Mouse (Mus musculus) midbrain, embryonic 14.5 days (tissue): Measurements from ENCODE around the gene Syt13. TPM values are rescaled to one million over a fixed set of nuclear protein-coding genes. Genes with fewer than 3 reads are reported as not detected.
A peak's percentile ranks its signal among the peaks of the same experiment; 100 is the strongest.

Experiments
- ATAC-seq: fragments of 200-750 bp; cut with Nextera tagmentation; 2 replicates; pipeline ENCODE4 v1.8.0; 2017; ENCODE audit warnings: moderate number of reproducible peaks, moderate library complexity; ENCODE audit not compliant: low FRiP score, low TSS enrichment
- DNase-seq: peaks from one replicate; pipeline ENCODE4 v3.0.0-alpha.2; 2015
- H3K27ac ChIP-seq: fragments of 300-500 bp; sonication (generic); replicated peaks from 2 replicates; pipeline ENCODE4 v1.5.1; 2014; ENCODE audit warnings: mild to moderate bottlenecking, low read depth, low read length, moderate library complexity
- H3K27me3 ChIP-seq: fragments of 300-500 bp; sonication (generic); 2 replicates; pipeline ENCODE4 v1.6.1; 2014; ENCODE audit warnings: low read length, control low read depth, mixed read lengths; ENCODE audit not compliant: control insufficient read depth, insufficient read depth
- H3K36me3 ChIP-seq: fragments of 300-500 bp; sonication (generic); 2 replicates; pipeline ENCODE4 v1.6.1; 2014; ENCODE audit warnings: low read length, control low read depth; ENCODE audit not compliant: control insufficient read depth, insufficient read depth
- H3K4me1 ChIP-seq: fragments of 300-500 bp; sonication (generic); 2 replicates; pipeline ENCODE4 v1.6.1; 2014; ENCODE audit warnings: mild to moderate bottlenecking, antibody characterized with exemption, low read length, control low read depth; ENCODE audit not compliant: control insufficient read depth, insufficient read depth
- H3K4me2 ChIP-seq: fragments of 300-500 bp; sonication (generic); 2 replicates; pipeline ENCODE4 v1.6.1; 2014; ENCODE audit warnings: mild to moderate bottlenecking, low read length, moderate library complexity
- H3K4me3 ChIP-seq: fragments of 300-500 bp; sonication (generic); replicated peaks from 2 replicates; pipeline ENCODE4 v1.5.1; 2014; ENCODE audit warnings: low read depth, low read length
- H3K9ac ChIP-seq: fragments of 300-500 bp; sonication (generic); replicated peaks from 2 replicates; pipeline ENCODE4 v1.6.1; 2014; ENCODE audit warnings: mild to moderate bottlenecking, low read length, moderate library complexity
- H3K9me3 ChIP-seq: fragments of 300-500 bp; sonication (generic); 2 replicates; pipeline ENCODE4 v1.6.1; 2016; ENCODE audit warnings: low read length, control low read depth, mixed read lengths; ENCODE audit not compliant: control insufficient read depth
- WGBS: fragments of 180-500 bp; shearing (Covaris S2); extraction: QIAGEN DNeasy Blood & Tissue Kit; methylation state at CpG from one replicate; pipeline ENCODE4 v1.1.7; 2014; 5-methylcytosine and 5-hydroxymethylcytosine counted together
- polyA plus RNA-seq: library from polyadenylated mRNA; unstranded; fragments of >200 nt; fragmentation: Nextera tagmentation; extraction: Ambion mirVana; gene quantifications from 2 replicates; pipeline ENCODE4 v1.2.1, GENCODE M21; 2014

The Syt13 gene
- polyA plus RNA-seq, 1 experiment from 2014 or later: 48.9 TPM

- ATAC-seq: peak; percentile 64
- H3K27me3 ChIP-seq: no peaks in the 10 kb centered on the region
- peaks cover 7% of the 10 kb centered on the region; the same call in 1 of the 2 replicates for H3K4me1 ChIP-seq
- H3K9me3 ChIP-seq: no peaks in the 10 kb centered on the region
- no peak overlapping the region for H3K4me3 ChIP-seq
- peaks cover 23% of the 10 kb centered on the region for H3K36me3 ChIP-seq
- peak overlapping the region; percentile 64; the same call in 1 of the 2 replicates for H3K27ac ChIP-seq
- 20% methylated on average over 19 of the region's 19 CpGs for whole genome bisulfite sequencing
- peak overlapping the region; percentile 27; the same call in 1 of the 2 replicates for H3K4me2 ChIP-seq
- peak; percentile 74 for DNase-seq
- no peak overlapping the region for H3K9ac ChIP-seq
Observed at GRCm38 (mm10) chr2:92987901-92988631, 73.2 kb downstream of the Syt13 start.

- peaks cover 24% of the 10 kb centered on the region for H3K36me3 ChIP-seq
- H3K27me3 ChIP-seq: no peaks in the 10 kb centered on the region
- ATAC-seq: no peak
- peaks cover 7% of the 10 kb centered on the region; the same call in 1 of the 2 replicates for H3K4me1 ChIP-seq
- H3K27ac ChIP-seq: no peak overlapping the region
- H3K4me2 ChIP-seq: no peak overlapping the region
- no peaks in the 10 kb centered on the region for H3K9me3 ChIP-seq
- DNase-seq: no peak
- no peak overlapping the region for H3K9ac ChIP-seq
- WGBS: 89% methylated on average over 9 of the region's 9 CpGs
- no peak overlapping the region for H3K4me3 ChIP-seq
Observed at GRCm38 (mm10) chr2:92989593-92989992, 74.7 kb downstream of the Syt13 start.

- Histone ChIP-seq H3K4me2 (no peak overlapping the region), H3K27me3 (no peaks in the 10 kb centered on the region), H3K4me1 (peaks cover 7% of the 10 kb centered on the region; the same call in 1 of the 2 replicates), H3K27ac (no peak overlapping the region), H3K36me3 (peaks cover 16% of the 10 kb centered on the region), H3K4me3 (no peak overlapping the region), H3K9me3 (no peaks in the 10 kb centered on the region), H3K9ac (no peak overlapping the region)
- 95% methylated on average over 5 of the region's 5 CpGs for WGBS
- DNase-seq (no peak), ATAC-seq (no peak)
Observed at GRCm38 (mm10) chr2:92991976-92992375, 77.1 kb downstream of the Syt13 start.

- H3K9me3 ChIP-seq: no peaks in the 10 kb centered on the region
- H3K9ac ChIP-seq: no peak overlapping the region
- H3K4me2 ChIP-seq: no peak overlapping the region
- DNase-seq: no peak
- peaks cover 13% of the 10 kb centered on the region; the same call in 1 of the 2 replicates for H3K36me3 ChIP-seq
- WGBS: 85% methylated on average over 4 of the region's 4 CpGs
- no peaks in the 10 kb centered on the region for H3K4me1 ChIP-seq
- no peak overlapping the region for H3K27ac ChIP-seq
- no peak for ATAC-seq
- no peaks in the 10 kb centered on the region for H3K27me3 ChIP-seq
- H3K4me3 ChIP-seq: no peak overlapping the region
Observed at GRCm38 (mm10) chr2:93005028-93005427, 90.1 kb downstream of the Syt13 start.

Other genes with a start within 250 kb of the Syt13 start
- 2.4 and 2.6 TPM in 2 replicates for gene Prdm11, start 131.1 kb downstream of the Syt13 start, polyA plus RNA-seq